Mouse (Mus musculus): ENCODE measurements at regions not wholly inside any gene's neighbourhood (a gene's known extent, or its start where the extent isn't known, plus 50 kb on each side); places are given as distances from the start of the nearest gene placed in this dataset.

DNA sequence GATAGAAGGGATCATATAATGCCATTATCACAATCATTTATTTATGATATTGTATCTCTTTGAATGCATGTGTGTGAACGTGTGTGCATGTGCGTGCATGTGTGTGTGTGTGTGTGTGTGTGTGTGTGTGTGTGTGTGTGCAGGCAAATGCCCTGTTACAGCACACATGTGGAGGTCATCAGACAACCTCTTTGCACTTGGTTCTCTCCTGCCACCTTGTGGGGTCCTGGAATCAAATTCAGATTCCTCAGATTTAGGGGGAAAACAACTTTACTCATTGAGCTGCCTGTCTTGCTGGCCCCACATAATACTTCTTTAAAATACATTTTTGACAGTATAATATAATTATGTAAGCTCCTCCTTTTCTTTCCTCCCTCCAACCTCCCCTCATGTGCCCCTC, 195.7 kb upstream of the Zic1 start:
- TF ChIP-seq CTCF (IDR thresholded peaks at IDR 0.05; ENCODE audit: borderline replicate concordance, insufficient read depth, low read length): no peak
- no peak for TF ChIP-seq POLR2A (IDR thresholded peaks at IDR 0.05; ENCODE audit: low read depth, low read length)
